Mouse (Mus musculus) urinary bladder, postnatal 36 days (tissue): ENCODE measurements around the gene Bzw2.

Source experiments
- DNase-seq, 2 experiments: peaks; one replicate each; pipeline ENCODE4 v3.0.0; 2022; ENCODE audit warnings: low spot score in 2 of 2, mixed read lengths in 1 of 2

Gene Bzw2

GRCm38 (mm10) chr12:36135409-36135808 lies 22.5 kb downstream of the Bzw2 start:
- no peak for DNase-seq

- DNase-seq: no peak
Measured at GRCm38 (mm10) chr12:36134111-36134510, 23.8 kb downstream of the Bzw2 start.

- DNase-seq: no peak
Measured at GRCm38 (mm10) chr12:36133547-36133946, 24.3 kb downstream of the Bzw2 start.

GRCm38 (mm10) chr12:36132668-36133067 lies 25.2 kb downstream of the Bzw2 start:
- no peak for DNase-seq

- no peak for DNase-seq
Measured at GRCm38 (mm10) chr12:36132254-36132653, 25.6 kb downstream of the Bzw2 start.

GRCm38 (mm10) chr12:36129826-36130225 lies 28.1 kb downstream of the Bzw2 start:
- no peak for DNase-seq

GRCm38 (mm10) chr12:36126049-36126448 lies 31.8 kb downstream of the Bzw2 start:
- DNase-seq: no peak

GRCm38 (mm10) chr12:36119244-36119643 lies 38.6 kb downstream of the Bzw2 start:
- DNase-seq: no peak

- no peak for DNase-seq
Measured at GRCm38 (mm10) chr12:36117161-36117560, 40.7 kb downstream of the Bzw2 start.

GRCm38 (mm10) chr12:36112081-36112480 lies 45.8 kb downstream of the Bzw2 start:
- DNase-seq: no peak

- DNase-seq: no peak
Measured at GRCm38 (mm10) chr12:36111110-36111509, 46.8 kb downstream of the Bzw2 start.

GRCm38 (mm10) chr12:36110457-36110856 lies 47.4 kb downstream of the Bzw2 start:
- no peak for DNase-seq

- DNase-seq: no peak
Measured at GRCm38 (mm10) chr12:36108442-36108841, 49.4 kb downstream of the Bzw2 start.

GRCm38 (mm10) chr12:36103592-36103910 lies 54.3 kb downstream of the Bzw2 start:
- no peak for DNase-seq

GRCm38 (mm10) chr12:36102733-36103591 lies 54.9 kb downstream of the Bzw2 start:
- DNase-seq: no peak

- DNase-seq: no peak
Measured at GRCm38 (mm10) chr12:36095371-36095880, 62.5 kb downstream of the Bzw2 start.

- no peak for DNase-seq
Measured at GRCm38 (mm10) chr12:36093081-36093670, 64.7 kb downstream of the Bzw2 start.

- no peak for DNase-seq
Measured at GRCm38 (mm10) chr12:36091964-36092363, 65.9 kb downstream of the Bzw2 start.

- no peak for DNase-seq
Measured at GRCm38 (mm10) chr12:36089221-36089620, 68.7 kb downstream of the Bzw2 start.

- DNase-seq: no peak
Measured at GRCm38 (mm10) chr12:36088804-36089203, 69.1 kb downstream of the Bzw2 start.

GRCm38 (mm10) chr12:36085380-36085779 lies 72.5 kb downstream of the Bzw2 start:
- DNase-seq: no peak

GRCm38 (mm10) chr12:36078101-36078899 lies 79.6 kb downstream of the Bzw2 start:
- DNase-seq: no peak
